Mouse (Mus musculus) naive thymus-derived CD4-positive, alpha-beta T cell, adult 2 months (primary cell): ENCODE data around the gene Zfp341.
A peak's percentile ranks its signal among the peaks of the same experiment; 100 is the strongest.

Experiments used
- DNase-seq: peaks from one replicate; pipeline ENCODE4 v3.0.0-alpha.2; 2011; ENCODE audit warnings: low read depth

Gene Zfp341

GRCm38 (mm10) chr2:154586405-154586804 is 26.7 kb upstream of the Zfp341 start:
- DNase-seq = peak; percentile 40

DNA sequence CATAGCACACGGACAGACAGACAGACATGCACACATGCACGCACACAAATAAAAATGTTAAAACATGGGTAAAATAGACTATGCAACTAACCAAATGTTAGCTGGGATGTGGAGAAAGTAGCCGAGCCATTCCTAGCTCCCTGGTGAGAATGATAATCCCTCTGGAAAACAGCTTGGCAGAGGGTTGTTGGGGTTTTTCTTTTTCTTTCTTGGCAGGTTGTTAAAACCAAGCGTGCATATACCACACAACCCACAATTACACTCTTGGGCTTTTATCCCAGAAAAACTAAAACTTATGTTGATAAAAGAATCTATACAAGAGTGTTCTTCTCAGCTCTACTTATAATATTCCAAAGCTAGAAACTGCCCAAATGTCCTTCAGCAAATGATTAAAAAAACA is 24.0 kb upstream of the Zfp341 start:
- no peak for DNase-seq

DNA sequence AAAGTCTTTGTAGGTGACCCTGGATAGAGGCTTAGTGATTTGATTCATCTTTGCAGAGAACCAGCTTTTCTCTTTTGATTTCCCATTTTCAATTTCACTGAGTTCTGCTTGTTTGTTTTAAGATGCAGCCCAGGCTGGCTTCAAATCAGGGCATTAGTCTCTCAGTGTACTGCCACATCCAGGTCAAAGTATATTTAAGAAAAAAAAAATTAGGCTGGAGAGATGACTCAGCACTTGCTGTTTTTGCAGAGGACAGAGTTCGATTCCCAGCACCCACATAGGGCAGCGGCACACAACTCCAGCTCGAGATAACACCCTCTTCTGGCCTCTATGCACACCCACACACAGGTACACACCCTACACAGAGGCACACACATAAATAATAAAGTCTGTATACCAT is 21.9 kb upstream of the Zfp341 start:
- no peak for DNase-seq

DNA sequence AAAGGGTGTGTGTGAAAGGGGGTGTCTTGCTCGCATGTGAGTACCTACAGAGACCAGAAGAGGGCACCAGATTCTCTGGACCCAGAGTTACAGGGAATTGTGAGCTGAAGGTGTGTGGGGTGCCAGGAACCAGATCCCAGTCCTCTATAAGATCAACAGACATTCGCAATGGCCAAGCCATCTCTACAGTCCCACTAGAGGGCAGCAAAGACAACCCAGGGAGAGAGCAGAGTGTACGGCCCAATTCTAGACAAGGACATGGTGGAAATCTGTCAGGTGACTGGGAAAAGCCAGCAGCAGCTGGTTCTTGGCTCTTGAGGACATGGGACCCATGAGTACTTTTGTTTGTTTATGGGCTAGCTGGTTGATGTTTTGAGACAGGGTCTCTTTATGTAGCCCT is 20.1 kb upstream of the Zfp341 start:
- DNase-seq = peak; percentile 74

DNA sequence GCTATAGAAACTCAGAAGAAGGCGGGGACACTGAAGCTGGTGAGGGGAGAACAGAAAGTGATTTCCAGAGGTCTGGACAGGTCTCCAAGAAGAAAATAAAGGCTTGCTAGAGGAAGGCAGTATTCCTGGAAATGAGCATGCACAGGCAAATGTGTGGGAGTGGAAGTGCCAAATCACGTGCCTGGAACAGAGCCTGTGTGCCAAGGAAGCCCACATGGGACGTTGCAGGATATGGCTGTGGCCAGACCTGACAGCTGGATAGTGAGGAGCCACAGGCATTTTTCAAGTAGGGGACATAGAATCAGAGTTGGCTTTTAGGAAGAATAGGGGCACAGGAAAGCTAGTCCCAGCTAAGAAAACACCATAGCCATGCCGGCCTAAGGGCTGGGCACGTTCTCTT is 17.3 kb upstream of the Zfp341 start:
- no peak for DNase-seq

- no peak for DNase-seq
Observed at GRCm38 (mm10) chr2:154597399-154597798, 15.7 kb upstream of the Zfp341 start.

DNA sequence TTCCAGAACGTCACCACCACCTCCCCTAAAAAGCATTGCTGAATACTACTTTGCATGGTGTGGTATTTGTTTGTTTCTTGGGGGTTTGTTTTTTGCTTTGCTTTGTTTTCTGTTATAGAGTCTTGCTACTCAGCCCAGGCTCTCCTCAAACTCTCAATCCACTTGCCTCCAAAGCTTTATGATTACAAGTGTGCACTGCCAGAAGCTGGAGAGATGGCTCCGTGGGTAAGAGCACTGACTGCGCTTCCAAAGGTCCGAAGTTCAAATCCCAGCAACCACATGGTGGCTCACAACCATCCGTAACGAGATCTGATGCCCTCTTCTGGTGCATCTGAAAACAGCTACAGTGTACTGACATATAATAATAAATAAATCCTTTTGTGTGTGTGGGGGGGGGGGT is 12.5 kb upstream of the Zfp341 start:
- no peak for DNase-seq

- no peak for DNase-seq
Observed at GRCm38 (mm10) chr2:154601324-154601723, 11.8 kb upstream of the Zfp341 start.

- no peak for DNase-seq
Observed at GRCm38 (mm10) chr2:154603007-154603637, 10.0 kb upstream of the Zfp341 start.

GRCm38 (mm10) chr2:154603638-154604153 is 9.4 kb upstream of the Zfp341 start, which contains the start of gene Pxmp4:
Gene Pxmp4 (minus strand): TSS chr2:154603708.
- DNase-seq = peak; percentile 98

- DNase-seq = peak; percentile 79
Observed at GRCm38 (mm10) chr2:154604156-154604555, 8.9 kb upstream of the Zfp341 start.

DNA sequence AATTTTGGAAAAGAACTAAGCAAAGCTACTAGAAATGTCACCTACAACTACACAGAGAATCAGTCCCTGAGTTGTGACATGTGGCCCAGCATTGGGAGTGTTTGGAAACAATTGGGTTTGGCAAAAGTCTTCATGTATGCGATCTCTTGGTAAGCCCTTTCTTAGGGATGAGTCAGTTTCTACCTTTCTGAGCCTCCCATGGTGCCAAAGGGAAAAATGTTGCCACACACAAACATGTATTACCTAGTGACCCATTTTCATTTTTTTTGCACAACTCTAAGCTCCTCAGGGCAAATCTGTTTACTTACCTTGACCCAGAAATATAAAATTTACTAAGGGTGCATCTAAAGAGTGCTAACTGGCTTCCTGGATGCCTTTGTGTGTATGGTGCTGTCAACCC is 6.1 kb upstream of the Zfp341 start:
- DNase-seq = no peak

DNA sequence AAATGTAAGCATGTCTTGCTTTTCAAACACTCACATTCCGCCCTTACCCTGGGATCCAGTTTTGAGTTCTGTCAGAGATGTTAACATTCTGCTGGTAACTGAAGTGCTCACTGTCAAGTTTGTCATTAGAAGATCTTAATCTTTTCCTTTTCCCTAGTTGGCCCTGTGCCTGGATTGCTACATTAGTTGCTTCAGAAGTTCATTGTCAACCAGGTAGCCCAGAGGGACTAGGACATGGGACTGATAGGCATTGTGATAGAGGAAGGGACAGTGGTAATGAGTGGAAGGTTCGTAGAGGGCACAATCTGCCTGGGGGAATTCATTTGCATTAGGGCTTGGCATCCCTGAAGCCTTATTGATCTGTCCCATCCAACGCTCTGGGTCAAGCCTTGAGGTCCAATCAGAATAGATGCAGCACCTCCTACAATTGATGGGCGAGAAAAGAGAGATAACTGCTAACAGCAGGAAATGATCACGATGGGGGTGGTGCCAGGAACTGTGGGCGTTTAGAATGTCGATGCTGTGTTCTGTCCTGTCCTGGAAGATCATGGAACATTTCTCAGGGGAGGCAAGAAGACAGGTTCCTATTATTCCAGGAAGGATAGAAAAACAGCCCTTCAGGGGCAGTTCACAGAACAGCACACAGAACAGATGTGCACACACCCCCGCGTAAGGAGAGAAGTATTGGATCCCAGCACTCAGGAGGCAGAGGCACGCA is 3.9 kb upstream of the Zfp341 start:
- no peak for DNase-seq

- DNase-seq = no peak
Observed at GRCm38 (mm10) chr2:154614841-154615576, 1.9 kb downstream of the Zfp341 start.

GRCm38 (mm10) chr2:154615674-154616073 is 2.6 kb downstream of the Zfp341 start:
- peak; percentile 80 for DNase-seq

- DNase-seq = no peak
Observed at GRCm38 (mm10) chr2:154617061-154617460, 4.0 kb downstream of the Zfp341 start.

GRCm38 (mm10) chr2:154621684-154622083 is 8.6 kb downstream of the Zfp341 start:
- no peak for DNase-seq

DNA sequence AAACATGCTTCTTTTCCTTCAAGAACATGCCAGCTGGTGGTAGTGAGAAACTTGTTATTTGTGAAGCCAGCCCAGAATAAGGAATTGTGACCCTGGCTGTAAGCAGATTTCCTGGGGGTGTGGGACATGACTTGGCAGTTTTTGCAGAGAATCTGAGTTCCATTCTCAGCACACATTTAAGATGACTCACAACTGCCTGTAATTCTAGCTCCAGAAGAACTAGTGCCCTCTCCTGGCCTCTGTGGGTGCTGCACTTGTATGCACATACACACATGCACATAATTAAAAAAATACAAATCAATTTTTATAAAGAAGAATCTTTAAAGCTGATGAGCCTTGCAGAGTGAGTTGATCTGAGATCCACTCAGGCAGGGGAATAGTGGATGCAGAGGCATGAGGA is 11.0 kb downstream of the Zfp341 start:
- peak; percentile 38 for DNase-seq

DNA sequence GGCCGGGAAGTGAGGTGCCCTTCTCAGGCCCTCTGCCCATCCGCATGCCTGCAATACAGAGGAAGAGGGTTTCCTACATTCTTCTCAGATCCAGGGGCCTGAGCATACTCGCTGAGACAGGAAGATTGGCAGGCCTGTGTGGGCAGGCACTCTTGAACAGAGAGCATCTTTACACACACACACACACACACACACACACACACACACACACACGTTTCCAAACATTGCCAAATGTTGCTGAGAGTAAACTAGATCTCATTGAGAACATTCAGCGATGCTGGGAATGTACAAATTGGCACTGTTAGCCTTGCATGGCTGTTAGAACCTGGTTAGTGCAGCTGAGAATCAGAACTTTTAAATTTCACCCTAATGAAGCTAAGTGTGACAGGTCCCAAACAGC is 17.4 kb downstream of the Zfp341 start:
- no peak for DNase-seq

- DNase-seq = no peak
Observed at GRCm38 (mm10) chr2:154632203-154632780, 19.2 kb downstream of the Zfp341 start.

- DNase-seq = no peak
Observed at GRCm38 (mm10) chr2:154633039-154633742, 20.1 kb downstream of the Zfp341 start.
